Mouse (Mus musculus) retina, embryonic 14.5 days (tissue): ENCODE measurements at regions not wholly inside any gene's neighbourhood (a gene's known extent, or its start where the extent isn't known, plus 50 kb on each side); places are given as distances from the start of the nearest gene placed in this dataset.
A peak's percentile ranks its signal among the peaks of the same experiment; 100 is the strongest.

Experiments
- DNase-seq: peaks from one replicate; pipeline ENCODE4 v3.0.0-alpha.2; 2015; ENCODE audit warnings: low spot score

- no peak for DNase-seq
Observed at GRCm38 (mm10) chr5:118815783-118816182, 255.3 kb downstream of the Med13l start.

GRCm38 (mm10) chr5:118818294-118818693 lies 257.8 kb downstream of the Med13l start:
- DNase-seq = no peak

GRCm38 (mm10) chr5:118824791-118825190 lies 264.3 kb downstream of the Med13l start:
- no peak for DNase-seq

GRCm38 (mm10) chr5:118829031-118829698 lies 268.7 kb downstream of the Med13l start:
- DNase-seq = peak; percentile 34

- DNase-seq = no peak
Observed at GRCm38 (mm10) chr5:118832701-118833100, 272.2 kb downstream of the Med13l start.

GRCm38 (mm10) chr5:118834129-118834528 lies 273.6 kb downstream of the Med13l start:
- DNase-seq = no peak

- DNase-seq = no peak
Observed at GRCm38 (mm10) chr5:118837001-118837400, 276.5 kb downstream of the Med13l start.

- DNase-seq = no peak
Observed at GRCm38 (mm10) chr5:118838421-118838820, 277.9 kb downstream of the Med13l start.

GRCm38 (mm10) chr5:118839916-118840315 lies 279.4 kb downstream of the Med13l start:
- no peak for DNase-seq

GRCm38 (mm10) chr5:118841210-118842016 lies 280.9 kb downstream of the Med13l start:
- no peak for DNase-seq

GRCm38 (mm10) chr5:118842017-118842396 lies 281.5 kb downstream of the Med13l start:
- no peak for DNase-seq

GRCm38 (mm10) chr5:118857001-118857400 lies 296.5 kb downstream of the Med13l start:
- no peak for DNase-seq

- no peak for DNase-seq
Observed at GRCm38 (mm10) chr5:118861143-118861847, 300.8 kb downstream of the Med13l start.

- DNase-seq = no peak
Observed at GRCm38 (mm10) chr5:118867511-118867910, 307.0 kb downstream of the Med13l start.

GRCm38 (mm10) chr5:118869330-118869729 lies 308.9 kb downstream of the Med13l start:
- DNase-seq = no peak

GRCm38 (mm10) chr5:118873871-118874270 lies 313.4 kb downstream of the Med13l start:
- no peak for DNase-seq

- no peak for DNase-seq
Observed at GRCm38 (mm10) chr5:118875096-118875637, 314.7 kb downstream of the Med13l start.

GRCm38 (mm10) chr5:118876586-118877312 lies 316.3 kb downstream of the Med13l start:
- DNase-seq = peak; percentile 36

GRCm38 (mm10) chr5:118877313-118877669 lies 316.8 kb downstream of the Med13l start:
- DNase-seq = peak; percentile 83

- DNase-seq = no peak
Observed at GRCm38 (mm10) chr5:118877831-118878230, 317.4 kb downstream of the Med13l start.

GRCm38 (mm10) chr5:118878722-118879121 lies 318.2 kb downstream of the Med13l start:
- no peak for DNase-seq
